Mouse (Mus musculus): Measurements from ENCODE around the gene Klk1.

Klk1 gene

DNA sequence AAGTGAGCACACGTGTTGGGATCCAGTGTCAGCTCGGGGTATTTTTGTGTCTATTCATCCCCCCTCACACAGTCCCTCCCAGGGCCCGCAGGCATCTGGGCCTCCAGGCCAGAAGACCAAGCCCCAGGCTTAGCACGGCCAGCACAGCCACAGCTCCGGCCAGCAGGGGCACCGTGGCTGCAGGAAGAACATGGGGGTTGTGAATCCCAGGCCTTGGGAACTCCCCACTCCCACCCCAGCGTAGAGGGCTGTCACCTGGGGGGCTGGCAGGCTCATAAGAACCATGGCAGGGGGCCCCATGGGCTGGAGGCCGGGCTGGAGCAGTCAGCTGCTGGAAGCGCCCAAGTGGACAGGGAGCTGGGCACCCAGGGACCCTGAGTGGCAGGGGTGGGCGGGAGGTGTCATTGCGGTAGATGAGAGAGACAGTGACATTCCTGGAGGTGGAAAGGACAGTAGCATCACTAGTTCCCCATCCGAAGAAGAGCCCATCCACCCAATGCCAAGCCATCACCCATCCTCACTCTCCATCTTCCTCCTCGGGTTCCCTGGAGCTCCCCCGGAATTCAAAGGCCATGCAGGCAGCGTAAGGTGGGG is 28.0 kb downstream of the Klk1 start:
- no peak for DNase-seq (ENCODE audit: low spot score in 2 of 2)

DNA sequence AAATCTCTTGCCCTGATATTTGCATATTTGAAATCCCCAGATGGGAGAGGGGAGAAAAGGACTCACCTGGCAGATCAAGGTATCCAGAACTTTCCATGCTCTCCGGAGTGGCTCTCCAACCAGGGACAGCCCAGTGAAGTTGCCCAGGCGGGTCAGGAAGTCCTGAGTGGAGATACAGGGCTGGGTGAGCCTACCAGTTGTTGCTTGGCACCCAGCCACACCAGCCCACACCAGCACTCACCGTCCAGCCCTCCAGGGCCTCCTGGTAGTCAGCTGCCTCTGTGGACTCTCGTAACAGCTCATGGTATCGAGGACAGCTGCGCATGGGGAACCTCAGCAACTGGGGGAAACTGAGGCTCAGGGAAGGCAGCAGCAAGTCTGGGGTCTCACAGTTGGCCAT is 29.8 kb downstream of the Klk1 start:
- DNase-seq (ENCODE audit: low spot score in 2 of 2) = no peak

DNA sequence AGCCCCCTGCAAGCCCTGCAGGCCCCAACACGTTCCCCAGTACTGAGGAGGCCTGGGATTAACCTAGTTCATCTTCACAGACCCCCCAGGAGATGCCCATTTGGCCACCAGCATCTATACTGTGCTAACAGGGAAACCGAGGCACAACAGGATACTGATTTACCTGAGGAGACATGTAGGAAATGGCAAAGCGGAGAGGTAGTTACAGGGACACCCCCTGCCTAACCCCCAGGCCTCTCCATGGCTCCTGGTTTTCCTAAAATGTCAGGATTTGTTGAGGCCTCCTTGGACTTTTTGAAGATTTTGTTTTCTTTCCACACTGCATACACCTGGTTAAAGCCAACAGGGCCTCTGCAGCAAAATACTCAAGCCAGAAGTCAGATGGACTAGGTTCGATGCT is 32.1 kb downstream of the Klk1 start, which contains the start of gene Acp4:
Gene Acp4 (minus strand): TSS at position 101 of the 400 bp plus-strand sequence.
- DNase-seq (ENCODE audit: low spot score in 2 of 2) = no peak

DNA sequence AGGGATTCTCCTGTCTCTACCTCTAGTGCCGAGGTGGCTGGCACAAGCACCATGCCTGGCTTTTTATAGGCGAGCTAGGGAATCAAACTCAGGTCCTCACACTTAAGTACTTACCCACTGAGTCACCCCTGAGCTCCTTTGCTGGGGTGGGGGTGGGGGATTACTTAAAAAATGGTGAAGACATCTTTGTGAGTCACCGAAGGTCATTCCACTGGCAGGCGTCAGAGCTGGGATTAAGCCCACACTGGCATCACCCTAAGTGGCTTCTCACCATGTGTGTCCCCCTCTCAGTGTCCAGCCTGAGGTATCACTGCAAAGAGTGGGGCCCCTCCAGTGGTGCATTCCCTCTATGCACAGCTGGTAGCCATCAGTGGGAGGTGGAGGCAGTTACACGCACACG is 35.2 kb downstream of the Klk1 start:
- DNase-seq (ENCODE audit: low spot score in 2 of 2) = no peak

DNA sequence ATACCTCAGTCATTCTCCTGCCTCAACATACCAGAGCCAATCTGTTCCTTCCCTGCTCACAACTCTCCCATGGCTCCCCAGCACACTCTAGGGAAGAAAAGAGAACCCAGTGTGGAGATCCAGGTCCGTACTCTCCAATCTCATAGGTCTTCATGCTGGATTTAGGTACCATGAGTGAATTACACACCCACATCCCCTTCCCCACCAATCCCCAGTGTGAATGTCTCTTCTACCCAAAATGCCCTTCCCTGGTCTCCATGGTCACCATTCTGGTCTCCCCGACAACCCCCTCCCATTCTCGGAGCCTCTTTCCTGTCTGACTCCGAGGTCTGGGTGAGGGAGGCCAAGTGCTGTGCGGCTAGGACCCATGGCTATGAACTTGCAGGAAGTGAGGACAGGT is 36.0 kb downstream of the Klk1 start, which contains the start of gene Gm15517:
Gene Gm15517 (plus strand): TSS at position 301 of the 400 bp plus-strand sequence.
- DNase-seq (ENCODE audit: low spot score in 2 of 2) = no peak

DNA sequence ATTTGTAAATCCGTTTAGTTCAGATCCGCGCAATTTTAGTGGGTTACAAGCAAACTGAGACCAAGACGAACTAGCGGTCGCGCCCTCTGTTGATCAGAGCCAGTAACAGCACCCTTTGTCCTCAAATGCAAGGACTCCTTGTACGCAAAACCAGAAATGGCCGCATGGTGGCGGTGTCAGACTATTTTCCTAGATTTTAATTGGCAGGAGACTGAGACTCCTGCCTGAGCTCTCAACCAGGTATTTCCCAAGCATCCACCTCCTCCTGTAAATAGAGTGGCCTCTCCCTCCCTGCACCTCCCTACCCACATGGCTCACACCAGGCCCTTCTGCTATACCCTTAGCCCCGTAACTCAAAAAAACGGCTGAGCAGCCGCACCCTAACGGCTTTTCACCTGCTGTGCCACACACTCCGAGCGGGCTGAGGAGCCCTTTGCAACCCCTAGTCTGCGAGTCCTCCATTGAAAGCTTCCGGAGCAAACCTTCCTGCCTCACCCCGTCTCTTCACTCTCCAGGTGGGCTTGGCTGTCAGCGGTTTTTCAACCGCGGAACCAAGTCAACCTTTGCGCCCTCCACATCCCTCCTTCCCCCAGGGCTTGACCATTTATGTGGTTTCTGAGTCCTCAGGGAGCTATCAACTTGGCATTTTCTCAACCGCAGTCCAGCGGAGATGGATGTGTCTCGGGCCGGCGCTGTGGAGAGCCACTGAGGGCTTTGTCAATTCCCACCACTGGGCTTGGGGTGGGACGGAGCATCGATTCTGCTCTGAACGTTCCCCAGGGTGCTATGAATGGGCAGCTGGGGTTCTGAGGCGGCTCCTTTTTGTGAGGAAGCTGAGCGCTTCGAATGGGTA is 37.9 kb downstream of the Klk1 start:
- DNase-seq (ENCODE audit: low spot score in 2 of 2) = peak; percentile 74 to 98

DNA sequence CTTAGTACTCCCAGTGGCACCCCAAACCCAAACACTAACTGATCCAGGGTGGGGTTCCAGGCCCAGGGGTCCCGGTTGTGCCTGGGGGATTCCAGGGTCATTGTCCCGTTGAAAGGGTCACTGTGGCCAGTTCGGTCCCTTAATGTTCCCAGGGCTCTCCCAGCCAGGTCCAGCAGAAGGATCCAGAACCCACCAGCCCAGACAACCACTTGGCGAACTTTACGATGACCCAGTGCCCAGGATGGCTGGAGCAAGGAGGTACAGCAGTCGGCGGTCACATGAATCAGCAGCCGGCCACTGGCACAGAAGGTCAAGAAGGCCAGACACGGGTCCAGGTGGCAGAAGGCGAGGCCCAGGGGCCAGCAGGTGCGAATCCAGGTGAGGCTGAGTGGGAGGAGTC is 43.0 kb downstream of the Klk1 start:
- DNase-seq (ENCODE audit: low spot score in 2 of 2) = no peak

DNA sequence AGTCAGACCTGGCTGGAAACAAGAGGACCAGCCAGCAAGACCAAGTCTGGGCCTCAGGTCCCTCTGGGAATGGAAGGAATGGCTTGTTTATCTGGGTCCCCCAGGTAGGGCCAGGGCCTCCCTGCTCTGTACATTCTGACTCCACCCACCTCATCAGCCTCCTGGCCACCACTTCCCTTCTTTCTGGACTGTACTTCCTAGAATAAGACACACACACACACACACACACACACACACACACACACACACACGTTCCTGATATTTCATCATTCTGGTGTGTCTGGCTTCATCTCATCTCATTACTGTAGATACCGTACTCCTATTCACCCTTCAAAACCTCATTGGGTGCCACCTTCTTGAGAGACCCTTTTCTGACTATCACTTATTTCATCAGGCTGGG is 44.2 kb downstream of the Klk1 start:
- no peak for DNase-seq (ENCODE audit: low spot score in 2 of 2)

DNA sequence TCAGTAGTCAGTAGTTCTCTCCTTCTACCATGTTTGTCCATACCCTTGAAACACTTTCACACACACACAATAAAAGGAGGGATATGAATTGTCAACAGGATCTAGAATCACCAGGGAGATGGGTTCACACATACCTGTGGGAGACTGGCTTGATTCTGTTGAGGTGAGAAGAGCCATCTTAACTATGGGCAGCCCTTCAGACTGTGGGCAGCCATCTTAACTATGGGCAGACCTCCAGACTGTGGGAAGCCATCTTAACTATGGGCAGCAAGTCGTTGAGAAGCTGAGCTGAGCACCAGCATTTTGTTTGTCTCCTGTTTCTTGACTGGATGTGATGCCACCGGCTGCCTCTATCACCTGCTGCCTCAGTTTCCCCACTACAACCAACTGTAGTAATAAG is 46.1 kb downstream of the Klk1 start:
- no peak for DNase-seq (ENCODE audit: low spot score in 2 of 2)

DNA sequence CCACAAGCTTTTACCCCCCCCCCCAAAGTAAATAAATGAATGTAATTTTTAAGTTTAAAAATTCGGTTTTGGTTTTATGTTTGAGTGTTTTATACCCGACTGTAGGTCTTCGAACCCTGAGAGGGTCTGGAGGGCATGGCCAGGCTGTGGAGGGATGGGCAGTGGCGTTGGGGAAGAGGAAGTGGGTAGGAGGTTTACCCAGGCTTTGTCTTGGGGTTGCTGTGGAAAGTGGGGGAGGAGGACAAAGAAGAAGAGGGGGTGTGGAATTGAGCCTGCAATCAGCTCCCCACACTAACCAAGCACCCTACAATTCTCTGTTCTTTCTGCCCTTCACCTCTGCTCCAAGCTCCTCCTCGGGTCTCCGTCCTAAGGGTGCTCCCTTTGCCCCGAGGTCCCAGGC is 47.4 kb downstream of the Klk1 start:
- no peak for DNase-seq (ENCODE audit: low spot score in 2 of 2)

DNA sequence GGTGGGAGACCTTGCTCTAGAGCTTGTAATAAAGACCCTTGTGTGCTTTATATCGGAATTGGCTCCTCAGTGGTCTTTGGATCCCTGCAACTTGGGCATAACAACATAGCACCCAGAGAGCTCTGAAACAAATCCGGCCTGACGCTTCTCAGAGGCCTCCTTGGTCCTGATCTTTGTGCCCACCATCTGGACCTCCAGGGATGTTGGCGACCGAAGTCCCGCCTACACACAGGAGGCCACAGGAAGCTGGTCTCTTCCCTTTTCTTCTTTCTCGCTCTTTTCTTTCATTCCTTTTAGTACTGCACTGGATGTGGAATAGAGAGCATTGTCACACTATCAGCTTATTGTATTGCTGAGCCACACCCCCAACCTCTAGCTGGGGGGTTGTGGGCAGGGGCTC is 48.3 kb downstream of the Klk1 start:
- DNase-seq (ENCODE audit: low spot score in 2 of 2) = no peak

DNA sequence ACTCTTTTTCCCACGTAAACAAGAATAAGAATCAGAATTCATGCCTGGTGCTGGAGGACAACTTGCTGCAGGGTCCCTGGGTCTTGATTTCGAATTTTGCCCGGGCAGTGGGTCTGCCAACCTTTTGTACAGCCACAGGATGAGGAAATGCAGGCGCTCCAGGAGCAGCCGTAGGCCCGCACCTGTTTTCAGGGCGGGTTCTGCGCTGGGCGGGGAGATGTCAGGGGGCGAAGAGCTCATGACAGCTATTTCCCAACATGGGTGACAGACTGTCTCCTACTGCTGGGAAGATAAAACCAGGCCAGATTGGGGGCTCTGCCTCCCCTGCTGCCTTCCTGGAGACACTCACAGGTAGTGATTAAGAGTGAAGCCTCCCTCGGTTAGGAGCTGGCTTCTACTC is 48.9 kb downstream of the Klk1 start:
- DNase-seq (ENCODE audit: low spot score in 2 of 2) = no peak

DNA sequence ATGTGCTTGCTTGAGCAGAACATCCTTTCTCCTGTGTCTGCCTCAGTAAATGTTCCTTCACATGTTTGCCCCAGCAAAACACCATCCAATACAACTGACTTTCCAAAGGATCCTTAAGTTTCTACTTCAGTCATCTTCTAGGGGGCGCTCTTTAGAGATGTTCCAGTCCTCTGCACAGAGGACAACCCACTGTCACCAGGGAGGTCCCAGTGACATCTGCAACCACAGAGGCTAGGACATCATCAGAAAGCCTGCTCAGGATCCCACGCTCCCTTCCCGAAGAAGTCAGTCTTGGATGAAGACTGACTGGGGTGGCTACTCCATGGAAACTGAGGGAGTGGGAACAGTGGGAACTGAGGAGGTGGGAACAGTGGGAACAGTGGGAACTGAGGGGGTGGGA is 50.4 kb downstream of the Klk1 start:
- no peak for DNase-seq (ENCODE audit: low spot score in 2 of 2)

DNA sequence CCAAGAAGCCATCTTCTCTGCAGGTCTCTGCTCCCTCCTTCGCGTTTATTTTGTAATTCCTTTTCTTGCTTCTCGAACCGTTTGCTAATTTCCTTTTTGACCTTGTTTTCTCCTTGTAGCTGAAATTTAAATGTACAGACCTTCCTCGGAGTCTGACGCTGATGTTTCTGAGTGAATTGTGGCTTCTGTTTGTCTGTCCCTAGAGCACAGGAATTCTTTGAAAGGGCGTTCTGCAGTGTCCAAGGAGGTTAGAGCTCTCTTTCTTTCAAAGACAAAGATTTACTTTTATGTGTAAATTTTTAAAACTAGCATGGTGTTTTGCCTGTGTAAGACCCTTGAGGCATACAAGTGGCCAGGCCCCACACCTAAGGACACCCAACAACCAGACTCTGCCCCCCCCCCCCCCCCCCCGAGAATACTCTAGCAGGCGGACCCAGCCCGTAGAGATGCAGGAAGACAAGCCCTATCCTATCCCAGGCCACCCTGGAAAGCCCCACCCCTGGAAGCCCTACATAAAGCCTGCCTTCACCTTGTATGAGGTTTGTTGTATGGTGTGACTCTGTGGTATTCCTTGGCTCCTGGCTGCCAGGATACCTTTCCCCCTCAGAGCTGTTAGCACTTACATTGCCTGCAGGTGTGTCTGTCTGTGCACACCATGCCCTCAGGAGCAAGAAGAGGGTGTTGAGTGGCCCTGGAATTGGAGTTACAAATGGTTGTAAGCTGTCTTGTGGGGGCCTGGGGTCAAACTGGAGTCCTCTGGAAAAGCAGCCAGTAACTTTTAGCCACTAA is 51.5 kb downstream of the Klk1 start:
- DNase-seq (ENCODE audit: low spot score in 2 of 2) = no peak

DNA sequence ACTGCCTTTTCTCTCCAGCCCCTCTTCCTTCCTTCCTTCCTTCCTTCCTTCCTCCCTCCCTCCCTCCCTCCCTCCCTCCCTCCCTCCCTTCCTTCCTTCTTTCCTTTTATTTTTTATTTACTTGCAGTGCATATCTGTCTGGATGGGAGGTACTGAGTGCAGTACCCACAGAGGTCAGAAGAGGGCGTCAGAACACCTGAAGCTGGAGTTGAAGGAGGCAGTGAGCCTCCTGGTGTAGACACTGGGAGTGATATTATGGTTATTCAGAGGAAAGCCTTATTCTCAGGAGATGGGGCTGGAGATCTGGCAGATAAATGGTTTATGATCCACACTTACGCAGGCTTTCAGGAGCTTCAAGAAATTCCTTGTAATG is 52.1 kb downstream of the Klk1 start:
- peak in 1 of 2 experiments; percentile 72 for DNase-seq (ENCODE audit: low spot score in 2 of 2)
